Mouse (Mus musculus) frontal cortex, postnatal 14 days (tissue): ENCODE measurements at regions not wholly inside any gene's neighbourhood (a gene's known extent, or its start where the extent isn't known, plus 50 kb on each side); places are given as distances from the start of the nearest gene placed in this dataset.
A peak's percentile ranks its signal among the peaks of the same experiment; 100 is the strongest.

ENCODE experiments used
- DNase-seq, 2 experiments: peaks; one replicate each; pipeline ENCODE4 v3.0.0; 2022; ENCODE audit warnings: low spot score in 2 of 2

DNA sequence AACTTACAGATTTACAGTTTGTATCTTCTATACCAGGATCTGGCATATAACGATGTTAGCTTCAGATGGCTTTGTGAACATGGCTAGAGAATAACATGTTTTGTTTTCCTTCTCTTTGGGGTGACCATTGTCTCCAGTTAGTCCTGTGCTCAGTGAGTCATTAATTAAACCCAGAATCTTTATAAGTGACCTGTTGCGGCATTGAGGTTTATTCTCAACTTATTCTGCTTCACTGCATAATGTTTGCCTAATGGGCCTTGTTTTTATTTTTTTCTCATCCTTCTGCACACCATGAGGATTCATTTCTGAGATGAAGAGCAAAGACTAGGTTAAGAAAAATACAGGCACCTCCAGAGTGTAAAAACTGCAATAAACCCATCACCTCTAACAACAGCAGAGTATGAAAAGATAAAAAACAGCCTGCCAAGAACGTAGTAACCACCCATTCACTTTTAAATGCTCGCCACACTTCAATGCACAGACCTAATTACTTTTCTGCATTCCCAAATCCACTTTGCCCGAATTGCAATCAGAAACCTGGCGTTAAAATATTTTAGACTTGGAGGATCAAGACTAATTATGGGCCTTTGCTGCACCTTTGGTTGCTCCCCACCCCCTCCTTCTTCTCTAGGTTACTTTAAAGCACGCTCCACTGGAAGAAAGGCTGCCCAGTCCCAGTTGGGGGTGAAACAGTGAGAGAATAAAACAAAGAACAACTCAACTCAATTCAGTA is 381.5 kb upstream of the Nr2f1 start:
- DNase-seq, result no peak

DNA sequence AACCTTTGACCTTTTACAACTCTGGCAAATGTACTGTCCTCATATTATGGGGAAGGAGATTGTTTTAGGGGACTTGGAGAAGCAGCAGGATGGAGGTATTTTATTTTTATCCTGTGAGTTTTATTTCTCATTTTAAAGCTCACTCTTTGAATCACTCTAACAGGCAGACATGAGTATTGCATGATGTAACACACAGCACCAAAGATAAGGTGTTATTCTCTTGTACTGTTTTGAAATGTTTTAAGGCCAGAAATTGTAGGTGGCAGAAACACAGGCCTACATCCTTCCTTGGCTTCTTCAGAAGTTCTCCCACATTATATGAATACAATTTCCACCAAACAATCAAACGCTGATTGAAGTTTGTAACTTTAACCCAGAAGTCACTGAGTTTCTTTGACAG is 377.9 kb upstream of the Nr2f1 start:
- no peak for DNase-seq

GRCm38 (mm10) chr13:78576300-78577296 is 377.0 kb upstream of the Nr2f1 start:
- DNase-seq, result no peak

DNA sequence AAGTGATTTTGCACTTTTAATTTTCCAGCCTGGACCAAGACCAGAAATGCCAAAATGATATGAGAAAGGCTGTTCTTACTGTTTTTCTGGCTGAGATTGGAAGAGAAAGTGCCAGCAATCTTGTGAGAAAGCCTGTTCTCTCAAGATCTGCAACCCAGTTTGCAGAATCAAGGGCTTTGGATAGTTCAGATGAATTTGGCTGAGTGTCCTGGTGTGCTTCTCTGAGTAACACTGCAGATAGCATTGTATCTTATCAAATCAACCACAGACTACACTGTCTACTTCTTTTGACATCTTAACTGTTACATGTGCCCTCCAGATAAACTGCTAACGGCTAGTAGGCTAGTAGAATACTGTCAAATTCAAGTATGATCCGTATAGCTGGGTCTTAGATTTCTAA is 371.5 kb upstream of the Nr2f1 start:
- DNase-seq, result no peak

GRCm38 (mm10) chr13:78524446-78524937 is 324.9 kb upstream of the Nr2f1 start:
- DNase-seq, result no peak

- DNase-seq, result no peak
Observed at GRCm38 (mm10) chr13:78520771-78521170, 321.2 kb upstream of the Nr2f1 start.

GRCm38 (mm10) chr13:78520186-78520585 is 320.6 kb upstream of the Nr2f1 start:
- no peak for DNase-seq

DNA sequence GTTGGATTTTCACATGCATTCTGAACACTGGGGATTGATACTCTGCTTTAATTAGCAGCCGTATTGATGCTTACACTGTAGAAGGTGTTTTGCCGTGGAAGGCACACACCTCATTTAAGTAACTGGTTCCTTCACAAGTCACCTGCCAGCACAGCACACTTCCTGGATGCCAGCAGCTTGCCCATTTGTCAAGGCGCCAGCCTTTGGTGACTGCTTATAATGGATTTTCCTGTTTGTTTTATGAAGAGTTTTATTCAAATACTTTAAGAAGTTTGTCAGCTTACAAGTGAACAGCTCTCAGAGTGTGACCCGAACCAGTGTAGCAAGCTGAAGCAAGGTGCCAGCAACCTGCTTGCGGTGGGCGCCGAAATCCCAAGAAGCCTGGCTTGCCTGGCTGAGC is 301.0 kb upstream of the Nr2f1 start:
- no peak for DNase-seq

GRCm38 (mm10) chr13:78483760-78484357 is 284.3 kb upstream of the Nr2f1 start:
- DNase-seq, result no peak

DNA sequence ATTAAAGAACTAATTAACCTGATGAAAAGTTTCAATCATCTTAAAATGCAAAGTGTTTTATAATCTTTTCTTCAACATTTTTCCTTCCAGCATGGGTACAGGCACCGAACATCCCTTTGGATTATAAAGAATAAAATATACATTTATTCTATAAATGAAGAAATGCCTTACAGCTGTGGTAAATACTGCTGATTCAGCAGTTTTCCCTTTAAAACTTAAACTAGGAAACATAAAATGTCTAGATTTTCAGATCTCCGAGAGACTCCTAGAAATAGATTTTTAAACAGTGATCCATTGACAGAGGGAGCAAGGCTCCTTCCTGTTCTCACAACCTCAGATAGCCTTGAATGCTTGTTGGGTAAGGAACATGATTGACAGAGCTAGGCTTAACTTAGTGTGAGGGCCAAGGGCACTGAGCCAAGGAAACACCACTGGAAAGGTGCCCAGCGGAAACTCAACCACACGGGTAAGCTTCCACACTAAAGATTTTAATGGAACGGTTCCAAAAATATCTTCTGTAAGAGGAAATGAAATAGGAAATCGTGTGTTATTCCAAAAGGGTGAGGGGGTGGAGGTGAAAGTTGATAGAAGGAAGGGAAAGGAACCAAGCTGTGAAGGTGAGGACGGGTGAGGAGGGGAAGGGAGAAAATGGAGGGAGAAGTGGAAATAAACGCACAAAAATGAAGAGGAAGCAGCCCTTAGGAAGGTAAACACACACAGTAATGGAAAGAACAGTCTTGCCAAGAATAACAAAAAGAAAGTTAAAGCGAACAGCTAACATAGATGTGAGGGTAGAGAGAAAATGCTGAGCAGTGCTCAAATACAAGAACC is 283.6 kb upstream of the Nr2f1 start:
- no peak for DNase-seq

GRCm38 (mm10) chr13:78451333-78452070 is 251.9 kb upstream of the Nr2f1 start:
- no peak for DNase-seq

GRCm38 (mm10) chr13:78446726-78447031 is 247.1 kb upstream of the Nr2f1 start:
- DNase-seq, result no peak

- no peak for DNase-seq
Observed at GRCm38 (mm10) chr13:78445891-78446725, 246.6 kb upstream of the Nr2f1 start.

GRCm38 (mm10) chr13:78444691-78445349 is 245.3 kb upstream of the Nr2f1 start:
- DNase-seq, result no peak

- no peak for DNase-seq
Observed at GRCm38 (mm10) chr13:78428469-78428868, 228.9 kb upstream of the Nr2f1 start.

DNA sequence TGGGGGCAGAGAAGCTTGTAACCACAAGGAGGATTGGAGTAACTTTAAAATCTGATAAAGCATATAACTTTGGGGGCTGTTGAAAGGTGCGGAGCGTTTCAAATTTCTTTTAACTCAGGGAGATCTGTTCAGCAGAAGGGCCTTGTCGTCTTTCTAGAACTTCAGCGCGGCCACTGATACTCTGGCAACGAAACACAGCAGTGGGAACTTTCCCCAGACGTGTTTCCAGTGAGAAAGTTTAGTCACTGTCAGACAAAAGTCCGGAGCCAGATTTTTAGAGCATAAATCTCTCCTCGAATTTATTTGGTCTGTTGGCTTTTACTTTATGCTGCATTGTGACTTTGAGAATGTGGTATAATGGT is 228.5 kb upstream of the Nr2f1 start:
- DNase-seq, result no peak

GRCm38 (mm10) chr13:78427141-78428083 is 227.9 kb upstream of the Nr2f1 start:
- DNase-seq, result peak; percentile 11 to 25

GRCm38 (mm10) chr13:78426306-78426921 is 226.9 kb upstream of the Nr2f1 start:
- no peak for DNase-seq
